Mouse (Mus musculus): ENCODE data around the gene Syngr3. TPM values are rescaled to one million over a fixed set of nuclear protein-coding genes. Genes with fewer than 3 reads are reported as not detected.
"Not testable (repeated sequence)": the region's sequence is repeated elsewhere in the genome, so short reads cannot be mapped to it uniquely, and the experiment has no call there.

The Syngr3 gene
- polyA plus RNA-seq, 1 experiment from 2014 or later, result 5.0 TPM

GRCm38 (mm10) chr17:24722220-24722924 lies 32.6 kb upstream of the Syngr3 start:
- Histone ChIP-seq H3K4me3 (ENCODE audit: low read depth, low read length) (no peak overlapping the region), H3K9ac (ENCODE audit: low read length) (0 out of 2 replicates have a peak overlapping the region, but pooled peaks have one; percentile 4), H3K4me2 (replicated peaks; ENCODE audit: low read depth) (peak overlapping the region; percentile 25), H3K4me1 (replicated peaks; ENCODE audit: control insufficient read depth, insufficient read depth) (0 out of 2 replicates have a peak, but pooled peaks cover 2% of the 10 kb centered on the region), H3K36me3 (ENCODE audit: control insufficient read depth, insufficient read depth, low read length) (peaks cover 10% of the 10 kb centered on the region), H3K9me3 (ENCODE audit: control insufficient read depth, low read length) (no peaks in the 10 kb centered on the region), H3K27me3 (ENCODE audit: control insufficient read depth, insufficient read depth, low read length) (no peaks in the 10 kb centered on the region), H3K27ac (replicated peaks) (no peak overlapping the region)
- ATAC-seq (ENCODE audit: low FRiP score, low TSS enrichment) (no peak), DNase-seq (ENCODE audit: low spot score) (no peak)
- WGBS, result 38% methylated on average over 13 of the region's 13 CpGs
- TF ChIP-seq EP300 (optimal IDR thresholded peaks at IDR 0.05), result no peak
- TF ChIP-seq CTCF (IDR thresholded peaks at IDR 0.05; ENCODE audit: low read depth), result no peak

- WGBS, result 46% methylated on average over 7 of the region's 7 CpGs
- ATAC-seq (ENCODE audit: low FRiP score, low TSS enrichment), result not testable (repeated sequence)
These were observed 31.7 kb upstream of the Syngr3 start for GRCm38 (mm10) chr17:24721383-24721955.

GRCm38 (mm10) chr17:24720616-24721015 lies 30.9 kb upstream of the Syngr3 start:
- not testable (repeated sequence) for H3K36me3 ChIP-seq (ENCODE audit: control insufficient read depth, insufficient read depth, low read length); H3K4me1 ChIP-seq (replicated peaks; ENCODE audit: control insufficient read depth, insufficient read depth); ATAC-seq (ENCODE audit: low FRiP score, low TSS enrichment); DNase-seq (ENCODE audit: low spot score); H3K27me3 ChIP-seq (ENCODE audit: control insufficient read depth, insufficient read depth, low read length); H3K9me3 ChIP-seq (ENCODE audit: control insufficient read depth, low read length)
- Histone ChIP-seq H3K9ac (ENCODE audit: low read length) (peak overlapping the region; percentile 88), H3K4me2 (replicated peaks; ENCODE audit: low read depth) (peak overlapping the region; percentile 66), H3K4me3 (ENCODE audit: low read depth, low read length) (peak overlapping the region; percentile 50), H3K27ac (replicated peaks) (peak overlapping the region; percentile 94)
- WGBS, result 0% methylated on average over 11 of the region's 11 CpGs

More at GRCm38 (mm10) chr17:24721383-24721955, 31.7 kb upstream of the Syngr3 start:
- not testable (repeated sequence) for H3K36me3 ChIP-seq (ENCODE audit: control insufficient read depth, insufficient read depth, low read length); H3K27me3 ChIP-seq (ENCODE audit: control insufficient read depth, insufficient read depth, low read length); H3K9me3 ChIP-seq (ENCODE audit: control insufficient read depth, low read length); DNase-seq (ENCODE audit: low spot score); H3K4me1 ChIP-seq (replicated peaks; ENCODE audit: control insufficient read depth, insufficient read depth)
- H3K27ac ChIP-seq (replicated peaks), result peak overlapping the region; percentile 45; the same call in 1 of the 2 replicates
- H3K4me2 ChIP-seq (replicated peaks; ENCODE audit: low read depth), result peak overlapping the region; percentile 66
- H3K9ac ChIP-seq (ENCODE audit: low read length), result peak overlapping the region; percentile 32
- H3K4me3 ChIP-seq (ENCODE audit: low read depth, low read length), result peak overlapping the region; percentile 50; the same call in 1 of the 2 replicates

GRCm38 (mm10) chr17:24719494-24720222 lies 29.9 kb upstream of the Syngr3 start:
- Histone ChIP-seq H3K4me2 (replicated peaks; ENCODE audit: low read depth) (peak overlapping the region; percentile 66), H3K27me3 (ENCODE audit: control insufficient read depth, insufficient read depth, low read length) (no peaks in the 10 kb centered on the region), H3K27ac (replicated peaks) (peak overlapping the region; percentile 94), H3K36me3 (ENCODE audit: control insufficient read depth, insufficient read depth, low read length) (peaks cover 10% of the 10 kb centered on the region), H3K9ac (ENCODE audit: low read length) (peak overlapping the region; percentile 88), H3K9me3 (ENCODE audit: control insufficient read depth, low read length) (no peaks in the 10 kb centered on the region), H3K4me1 (replicated peaks; ENCODE audit: control insufficient read depth, insufficient read depth) (0 out of 2 replicates have a peak, but pooled peaks cover 2% of the 10 kb centered on the region), H3K4me3 (ENCODE audit: low read depth, low read length) (peak overlapping the region; percentile 50)
- peak; percentile 99 for DNase-seq (ENCODE audit: low spot score)
- peak; percentile 97 for ATAC-seq (ENCODE audit: low FRiP score, low TSS enrichment)
- WGBS, result under 1% methylated on average over 61 of the region's 61 CpGs
- TF ChIP-seq CTCF (IDR thresholded peaks at IDR 0.05; ENCODE audit: low read depth) (peak; percentile 29), EP300 (optimal IDR thresholded peaks at IDR 0.05) (peak; percentile 77)

GRCm38 (mm10) chr17:24718938-24719337 lies 29.2 kb upstream of the Syngr3 start:
- DNase-seq (ENCODE audit: low spot score); H3K9me3 ChIP-seq (ENCODE audit: control insufficient read depth, low read length); H3K4me1 ChIP-seq (replicated peaks; ENCODE audit: control insufficient read depth, insufficient read depth); H3K36me3 ChIP-seq (ENCODE audit: control insufficient read depth, insufficient read depth, low read length); ATAC-seq (ENCODE audit: low FRiP score, low TSS enrichment); H3K27me3 ChIP-seq (ENCODE audit: control insufficient read depth, insufficient read depth, low read length); H3K27ac ChIP-seq (replicated peaks): not testable (repeated sequence)
- Histone ChIP-seq H3K4me2 (replicated peaks; ENCODE audit: low read depth) (peak overlapping the region; percentile 24), H3K9ac (ENCODE audit: low read length) (peak overlapping the region; percentile 61; the same call in 1 of the 2 replicates), H3K4me3 (ENCODE audit: low read depth, low read length) (peak overlapping the region; percentile 50)
- 54% methylated on average over 5 of the region's 5 CpGs for WGBS
- peak; percentile 51 for TF ChIP-seq CTCF (IDR thresholded peaks at IDR 0.05; ENCODE audit: low read depth)

Measured in stomach, postnatal 0 days (tissue).